Mouse (Mus musculus) hematopoietic stem cell, adult 5-6 weeks (primary cell): ENCODE measurements around the gene Bbip1. TPM values are rescaled to one million over a fixed set of nuclear protein-coding genes. Genes with fewer than 3 reads are reported as not detected.

ENCODE experiments used
- ATAC-seq, 2 experiments: fragments of 125-278 bp in 1 of 2; replicated peaks in 1 of 2; 2 replicates each; pipeline ENCODE4 v1.8.0; 2016 to 2017; ENCODE audit warnings: inconsistent platforms in 2 of 2, mild to moderate bottlenecking in 2 of 2, moderate number of reproducible peaks in 2 of 2, low read depth in 1 of 2, moderate TSS enrichment in 1 of 2; ENCODE audit not compliant: low FRiP score in 2 of 2, poor library complexity in 2 of 2, severe bottlenecking in 2 of 2, insufficient read depth in 1 of 2, low TSS enrichment in 1 of 2
- total RNA-seq: library from RNA; stranded (forward); fragments of 172-1452, 232-1000 nt; gene quantifications from 2 replicates; pipeline ENCODE4 v1.2.3, GENCODE M21; 2017

The Bbip1 gene
- total RNA-seq, 1 experiment from 2014 or later, result 43.6 TPM

GRCm38 (mm10) chr19:53898970-53899900 lies 45.2 kb downstream of the Bbip1 start:
- ATAC-seq, result no peak

- ATAC-seq, result no peak
These were observed 45.9 kb downstream of the Bbip1 start for GRCm38 (mm10) chr19:53898498-53898897.

- no peak for ATAC-seq
These were observed 46.4 kb downstream of the Bbip1 start for GRCm38 (mm10) chr19:53898046-53898445.

- ATAC-seq, result peak in 1 of 2 experiments; percentile 8; a peak in 1 of 4 replicates
These were observed 49.8 kb downstream of the Bbip1 start for GRCm38 (mm10) chr19:53894538-53895121.

GRCm38 (mm10) chr19:53893711-53894171 lies 50.7 kb downstream of the Bbip1 start:
- peak; percentile 19 to 40; a peak in 3 of 4 replicates for ATAC-seq

GRCm38 (mm10) chr19:53892838-53893359 lies 51.5 kb downstream of the Bbip1 start:
- no peak for ATAC-seq

GRCm38 (mm10) chr19:53892061-53892460 lies 52.4 kb downstream of the Bbip1 start, which contains the start of gene Pdcd4:
Gene Pdcd4, plus strand, starts transcription at chr19:53892231.
- ATAC-seq, result no peak

GRCm38 (mm10) chr19:53891569-53891968 lies 52.9 kb downstream of the Bbip1 start:
- no peak for ATAC-seq

- no peak for ATAC-seq
These were observed 53.6 kb downstream of the Bbip1 start for GRCm38 (mm10) chr19:53890781-53891251.

GRCm38 (mm10) chr19:53890274-53890673 lies 54.2 kb downstream of the Bbip1 start:
- no peak for ATAC-seq

GRCm38 (mm10) chr19:53889555-53889954 lies 54.9 kb downstream of the Bbip1 start:
- no peak for ATAC-seq

GRCm38 (mm10) chr19:53888331-53888730 lies 56.1 kb downstream of the Bbip1 start:
- ATAC-seq, result no peak

- ATAC-seq, result no peak
These were observed 56.6 kb downstream of the Bbip1 start for GRCm38 (mm10) chr19:53887822-53888221.

- no peak for ATAC-seq
These were observed 57.7 kb downstream of the Bbip1 start for GRCm38 (mm10) chr19:53886576-53887370.

GRCm38 (mm10) chr19:53885450-53885849 lies 59.0 kb downstream of the Bbip1 start:
- no peak for ATAC-seq

GRCm38 (mm10) chr19:53881786-53882185 lies 62.6 kb downstream of the Bbip1 start:
- no peak for ATAC-seq

GRCm38 (mm10) chr19:53880460-53880859 lies 64.0 kb downstream of the Bbip1 start:
- ATAC-seq, result no peak
